Mouse (Mus musculus) forebrain, embryonic 12.5 days (tissue): ENCODE data around the gene Vma21. TPM values are rescaled to one million over a fixed set of nuclear protein-coding genes. Genes with fewer than 3 reads are reported as not detected.

Experiments used
- polyA plus RNA-seq: library from polyadenylated mRNA; unstranded; fragments of >200 nt; fragmentation: Nextera tagmentation; extraction: Ambion mirVana; gene quantifications from 2 replicates; pipeline ENCODE4 v1.2.1, GENCODE M21; 2016

The Vma21 gene
- polyA plus RNA-seq, 1 experiment from 2014 or later, result 52.0 TPM

Other genes starting within 250 kb of the Vma21 start
- gene Gpr50, start 152.3 kb upstream of the Vma21 start, polyA plus RNA-seq, result 5.5 and 6.2 TPM in 2 replicates
- 0.17 and 0.29 TPM in 2 replicates for gene Gm1141, start 105.1 kb downstream of the Vma21 start, polyA plus RNA-seq
- gene Prrg3, start 146.7 kb downstream of the Vma21 start, polyA plus RNA-seq, result 10.9 and 11.8 TPM in 2 replicates
- gene Fate1, start 157.1 kb downstream of the Vma21 start, polyA plus RNA-seq, result not detected in 2 replicates
- gene Cnga2, start 175.9 kb downstream of the Vma21 start, polyA plus RNA-seq, result 0.11 and 0.47 TPM in 2 replicates